Mouse (Mus musculus): ENCODE measurements at regions not wholly inside any gene's neighbourhood (a gene's known extent, or its start where the extent isn't known, plus 50 kb on each side); places are given as distances from the start of the nearest gene placed in this dataset.

GRCm38 (mm10) chr4:3049972-3050846 is 116.9 kb upstream of the Vmn1r2 start:
- DNase-seq (ENCODE audit: low read depth) = no peak
- TF ChIP-seq POLR2A (IDR thresholded peaks at IDR 0.05; ENCODE audit: borderline replicate concordance, extremely low read depth, insufficient read depth, insufficient read length, poor library complexity, severe bottlenecking) = no peak

- no peak for DNase-seq (ENCODE audit: low read depth)
Measured at GRCm38 (mm10) chr4:3050847-3051135, 116.3 kb upstream of the Vmn1r2 start.

GRCm38 (mm10) chr4:3051212-3051611 is 115.9 kb upstream of the Vmn1r2 start:
- TF ChIP-seq CTCF (IDR thresholded peaks at IDR 0.05; ENCODE audit: borderline replicate concordance, extremely low read depth, insufficient read depth, insufficient read length) (no peak), POLR2A (IDR thresholded peaks at IDR 0.05; ENCODE audit: borderline replicate concordance, extremely low read depth, insufficient read depth, insufficient read length, poor library complexity, severe bottlenecking) (no peak)
- DNase-seq (ENCODE audit: low read depth) = no peak

More at GRCm38 (mm10) chr4:3050847-3051135, 116.3 kb upstream of the Vmn1r2 start:
- no peak for TF ChIP-seq POLR2A (IDR thresholded peaks at IDR 0.05; ENCODE audit: borderline replicate concordance, extremely low read depth, insufficient read depth, insufficient read length, poor library complexity, severe bottlenecking)

GRCm38 (mm10) chr4:3052314-3053059 is 114.6 kb upstream of the Vmn1r2 start:
- TF ChIP-seq CTCF (IDR thresholded peaks at IDR 0.05; ENCODE audit: borderline replicate concordance, extremely low read depth, insufficient read depth, insufficient read length) (no peak), POLR2A (IDR thresholded peaks at IDR 0.05; ENCODE audit: borderline replicate concordance, extremely low read depth, insufficient read depth, insufficient read length, poor library complexity, severe bottlenecking) (no peak)
- DNase-seq (ENCODE audit: low read depth) = no peak

- TF ChIP-seq CTCF (IDR thresholded peaks at IDR 0.05; ENCODE audit: borderline replicate concordance, extremely low read depth, insufficient read depth, insufficient read length) (no peak), POLR2A (IDR thresholded peaks at IDR 0.05; ENCODE audit: borderline replicate concordance, extremely low read depth, insufficient read depth, insufficient read length, poor library complexity, severe bottlenecking) (no peak)
- DNase-seq (ENCODE audit: low read depth) = no peak
Measured at GRCm38 (mm10) chr4:3053060-3053406, 114.1 kb upstream of the Vmn1r2 start.

GRCm38 (mm10) chr4:3053496-3054216 is 113.5 kb upstream of the Vmn1r2 start:
- TF ChIP-seq POLR2A (IDR thresholded peaks at IDR 0.05; ENCODE audit: borderline replicate concordance, extremely low read depth, insufficient read depth, insufficient read length, poor library complexity, severe bottlenecking) (no peak), CTCF (IDR thresholded peaks at IDR 0.05; ENCODE audit: borderline replicate concordance, extremely low read depth, insufficient read depth, insufficient read length) (no peak)
- no peak for DNase-seq (ENCODE audit: low read depth)

GRCm38 (mm10) chr4:3054886-3055285 is 112.2 kb upstream of the Vmn1r2 start:
- no peak for DNase-seq (ENCODE audit: low read depth)
- TF ChIP-seq CTCF (IDR thresholded peaks at IDR 0.05; ENCODE audit: borderline replicate concordance, extremely low read depth, insufficient read depth, insufficient read length) = no peak
- no peak for TF ChIP-seq POLR2A (IDR thresholded peaks at IDR 0.05; ENCODE audit: borderline replicate concordance, extremely low read depth, insufficient read depth, insufficient read length, poor library complexity, severe bottlenecking)

GRCm38 (mm10) chr4:3055396-3055795 is 111.7 kb upstream of the Vmn1r2 start:
- no peak for TF ChIP-seq CTCF (IDR thresholded peaks at IDR 0.05; ENCODE audit: borderline replicate concordance, extremely low read depth, insufficient read depth, insufficient read length)
- no peak for TF ChIP-seq POLR2A (IDR thresholded peaks at IDR 0.05; ENCODE audit: borderline replicate concordance, extremely low read depth, insufficient read depth, insufficient read length, poor library complexity, severe bottlenecking)
- no peak for DNase-seq (ENCODE audit: low read depth)

GRCm38 (mm10) chr4:3059511-3060054 is 107.5 kb upstream of the Vmn1r2 start:
- no peak for TF ChIP-seq POLR2A (IDR thresholded peaks at IDR 0.05; ENCODE audit: borderline replicate concordance, extremely low read depth, insufficient read depth, insufficient read length, poor library complexity, severe bottlenecking)
- TF ChIP-seq CTCF (IDR thresholded peaks at IDR 0.05; ENCODE audit: borderline replicate concordance, extremely low read depth, insufficient read depth, insufficient read length) = no peak
- DNase-seq (ENCODE audit: low read depth) = no peak

- no peak for DNase-seq (ENCODE audit: low read depth)
Measured at GRCm38 (mm10) chr4:3062027-3062605, 105.0 kb upstream of the Vmn1r2 start.

GRCm38 (mm10) chr4:3063966-3064365 is 103.2 kb upstream of the Vmn1r2 start:
- no peak for DNase-seq (ENCODE audit: low read depth)
- TF ChIP-seq POLR2A (IDR thresholded peaks at IDR 0.05; ENCODE audit: borderline replicate concordance, extremely low read depth, insufficient read depth, insufficient read length, poor library complexity, severe bottlenecking) (no peak), CTCF (IDR thresholded peaks at IDR 0.05; ENCODE audit: borderline replicate concordance, extremely low read depth, insufficient read depth, insufficient read length) (no peak)

More at GRCm38 (mm10) chr4:3062027-3062605, 105.0 kb upstream of the Vmn1r2 start:
- TF ChIP-seq CTCF (IDR thresholded peaks at IDR 0.05; ENCODE audit: borderline replicate concordance, extremely low read depth, insufficient read depth, insufficient read length) (no peak), POLR2A (IDR thresholded peaks at IDR 0.05; ENCODE audit: borderline replicate concordance, extremely low read depth, insufficient read depth, insufficient read length, poor library complexity, severe bottlenecking) (no peak)

All from brain, embryonic 14.5 days (tissue).